Mouse (Mus musculus): ENCODE measurements around the gene Pitx1. TPM values are rescaled to one million over a fixed set of nuclear protein-coding genes. Genes with fewer than 3 reads are reported as not detected.

The Pitx1 gene
- 0.01 and 0.02 TPM in 2 replicates for polyA plus RNA-seq (2012; rRNA removed)

GRCm38 (mm10) chr13:55836142-55836625 is at the start of gene Pitx1:
Gene Pitx1 (minus strand): TSS chr13:55836192.

GRCm38 (mm10) chr13:55784268-55784667 is 51.7 kb downstream of the Pitx1 start, which contains the start of gene Catsper3:
Gene Catsper3 (plus strand): TSS chr13:55784568.

Other genes starting within 250 kb of the Pitx1 start
- 8.1 and 8.5 TPM in 2 replicates for gene B4galt7, start 236.3 kb downstream of the Pitx1 start, polyA plus RNA-seq (2012; rRNA removed)
- 13.9 and 15.5 TPM in 2 replicates for gene Caml, start 213.2 kb downstream of the Pitx1 start, polyA plus RNA-seq (2012; rRNA removed)
- 12.5 and 13.6 TPM in 2 replicates for gene Ddx46, start 201.2 kb downstream of the Pitx1 start, polyA plus RNA-seq (2012; rRNA removed)
- gene B230219D22Rik, start 143.1 kb downstream of the Pitx1 start, polyA plus RNA-seq (2012; rRNA removed): 16.8 and 18.7 TPM in 2 replicates
- 17.0 and 18.9 TPM in 2 replicates for gene Txndc15, start 121.5 kb downstream of the Pitx1 start, polyA plus RNA-seq (2012; rRNA removed)
- gene Pcbd2, start 108.8 kb downstream of the Pitx1 start, polyA plus RNA-seq (2012; rRNA removed): 25.9 and 28.1 TPM in 2 replicates
- 0.03 and 0.06 TPM in 2 replicates for gene Catsper3, start 51.6 kb downstream of the Pitx1 start, polyA plus RNA-seq (2012; rRNA removed)

Measured in liver, embryonic 18 days (tissue).